Mouse (Mus musculus): ENCODE measurements around the gene Ap3s2.

GRCm38 (mm10) chr7:79828341-79828740, 92.1 kb downstream of the Ap3s2 start:
- TF ChIP-seq CTCF (IDR thresholded peaks at IDR 0.05; ENCODE audit: low read depth, low read length): no peak
- no peak for TF ChIP-seq POLR2A (IDR thresholded peaks at IDR 0.05; ENCODE audit: borderline replicate concordance, low read depth, low read length)
